Mouse (Mus musculus) thymus, postnatal 14 days (tissue): ENCODE data around the gene Rbak.
"Not testable (repeated sequence)": the region's sequence is repeated elsewhere in the genome, so short reads cannot be mapped to it uniquely, and the experiment has no call there.

Source experiments
- DNase-seq: peaks from one replicate; pipeline ENCODE4 v3.0.0; 2021

Gene Rbak

DNA sequence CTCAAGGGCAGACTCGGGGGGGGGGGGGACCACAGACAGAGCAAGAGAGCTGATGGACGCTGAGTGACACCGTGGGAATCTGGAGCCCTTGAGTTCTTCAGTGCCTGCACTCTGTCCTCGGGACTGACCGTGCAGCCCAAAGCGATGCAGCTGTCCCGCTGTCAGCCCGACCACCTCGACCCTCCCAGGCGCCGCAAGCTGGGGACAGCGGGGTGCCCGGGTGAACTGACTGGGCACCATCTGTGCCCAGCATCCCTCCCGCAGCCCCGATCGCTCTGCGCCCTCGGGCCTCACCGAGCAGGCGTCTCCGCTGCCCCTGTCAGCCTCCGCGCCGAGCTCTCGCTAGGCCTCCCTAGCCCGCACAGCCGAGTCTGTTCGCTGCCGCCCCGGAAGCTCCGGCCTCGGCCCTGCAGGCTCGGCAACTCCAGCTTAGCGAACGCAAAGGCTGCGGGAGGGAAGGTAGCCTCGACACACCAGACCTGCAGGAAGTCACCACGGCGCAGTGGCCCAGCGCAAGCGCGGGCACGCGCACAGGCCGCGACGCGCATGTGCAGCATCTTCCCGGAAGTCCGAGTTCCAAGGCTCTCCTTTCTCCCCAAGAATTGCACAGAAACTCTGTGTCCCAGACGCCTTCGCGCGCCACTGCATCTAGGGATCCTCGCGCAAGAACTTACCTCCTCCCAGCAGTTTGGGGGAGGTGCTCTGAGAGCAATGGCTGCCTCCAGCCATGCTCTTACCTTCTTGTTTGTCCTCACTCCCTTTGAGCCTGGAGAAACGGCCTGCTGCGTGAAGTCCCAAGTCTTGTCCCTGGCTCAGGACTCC is at the start of gene Rbak, which contains the start of gene Spdye4b:
Gene Rbak, minus strand, starts transcription at position 521 of the 822 bp plus-strand sequence.
Gene Spdye4b, plus strand, starts transcription at position 763 of the 822 bp plus-strand sequence.
- DNase-seq = peak; percentile 91

DNA sequence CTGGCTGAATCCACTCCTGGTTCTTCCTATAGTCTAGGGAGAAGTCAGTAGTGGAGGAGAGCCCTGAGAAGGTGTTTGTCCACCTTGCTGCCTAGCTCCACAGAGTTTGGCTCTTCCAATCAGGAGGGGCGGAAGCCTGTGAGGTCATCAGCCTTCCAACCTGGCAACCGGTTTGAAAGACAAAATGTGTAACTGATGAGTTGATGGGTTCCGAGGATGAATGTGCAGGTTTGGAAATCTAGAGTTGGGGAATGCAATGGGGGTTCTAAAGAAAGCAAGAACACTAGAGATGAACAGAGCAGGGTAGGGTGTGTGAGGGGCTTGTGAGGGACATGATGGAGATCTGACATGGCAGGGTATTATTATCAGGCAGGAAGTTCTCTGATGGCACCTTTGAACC is 46.2 kb upstream of the Rbak start, which contains the start of gene Spdye4a:
Gene Spdye4a, minus strand, starts transcription at position 101 of the 400 bp plus-strand sequence.
- no peak for DNase-seq

DNA sequence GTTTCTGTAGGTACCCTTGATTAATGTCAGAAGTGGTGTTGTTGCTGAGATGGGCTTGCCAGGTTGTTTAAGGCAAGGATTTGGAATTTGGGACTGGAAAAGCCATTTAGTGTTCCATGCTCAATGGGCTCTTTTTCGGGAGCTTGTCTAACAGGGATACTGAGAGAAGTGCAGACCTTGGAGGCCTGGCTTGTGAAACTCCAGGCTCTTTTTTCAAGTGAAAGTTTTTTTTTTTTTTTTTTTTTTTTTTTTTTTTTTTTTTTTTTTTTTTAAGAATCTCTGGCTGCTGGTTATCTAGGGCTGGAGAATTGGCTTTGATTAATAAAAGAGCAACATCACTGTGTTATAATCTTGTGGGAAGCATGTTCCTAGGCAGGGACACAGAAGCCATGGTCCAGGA is 41.7 kb upstream of the Rbak start:
- no peak for DNase-seq

DNA sequence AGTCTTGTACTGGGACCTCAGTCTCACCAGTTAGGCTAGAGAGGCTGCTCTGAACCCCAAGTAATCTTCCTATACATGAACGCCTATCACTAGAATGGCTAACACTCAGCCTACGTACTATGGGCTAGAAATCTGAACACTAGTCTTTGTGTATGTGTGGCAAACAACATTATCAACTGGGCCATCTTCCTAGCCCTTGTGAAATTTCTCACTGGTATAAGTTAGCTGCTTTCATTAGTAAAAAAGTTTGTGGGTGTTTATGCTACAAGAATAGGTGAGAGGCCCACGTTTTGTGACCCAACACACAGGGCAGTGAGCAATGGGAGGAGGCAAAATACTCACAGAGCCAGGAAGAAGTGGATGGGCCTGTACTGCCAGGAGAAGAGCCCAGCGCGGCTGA is 40.4 kb upstream of the Rbak start:
- DNase-seq = no peak

DNA sequence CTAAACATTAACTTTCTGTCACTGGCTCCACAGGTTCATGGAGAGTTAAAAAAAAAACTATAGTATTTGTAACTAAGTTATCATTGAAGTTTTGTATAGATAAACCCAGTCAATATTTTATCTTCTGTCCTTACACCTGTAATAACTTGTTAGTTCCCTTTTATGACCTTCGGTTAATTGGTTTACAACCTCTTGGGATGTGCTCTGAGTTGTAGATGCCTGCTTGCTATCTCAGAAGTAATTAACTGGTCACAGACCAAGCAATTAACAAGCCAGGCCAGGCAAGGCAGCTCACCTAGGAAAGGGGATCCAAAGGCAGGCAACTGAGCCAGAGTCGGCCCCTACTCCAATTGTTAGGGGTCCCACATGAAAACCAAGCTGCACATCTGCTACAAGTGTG is 33.3 kb upstream of the Rbak start:
- no peak for DNase-seq

DNA sequence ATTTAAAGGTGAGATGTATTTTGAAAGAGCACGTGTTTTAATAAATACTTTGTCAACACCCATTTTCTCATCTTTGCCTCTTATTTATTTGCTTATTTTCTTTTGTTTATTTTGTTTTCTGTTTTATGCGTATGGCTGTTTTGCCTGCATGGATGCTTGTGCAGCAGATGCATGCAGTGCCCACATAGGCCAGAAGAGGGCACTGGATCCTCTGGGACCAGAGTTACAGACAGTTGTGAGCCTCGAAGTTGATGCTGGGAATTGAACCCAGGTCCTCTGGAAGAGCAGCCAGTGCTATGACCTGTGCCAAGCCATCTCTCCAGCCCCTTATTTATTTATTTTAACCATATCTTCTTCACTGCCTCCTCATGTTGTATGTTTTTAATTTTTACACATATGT is 24.4 kb upstream of the Rbak start:
- DNase-seq = peak; percentile 12

DNA sequence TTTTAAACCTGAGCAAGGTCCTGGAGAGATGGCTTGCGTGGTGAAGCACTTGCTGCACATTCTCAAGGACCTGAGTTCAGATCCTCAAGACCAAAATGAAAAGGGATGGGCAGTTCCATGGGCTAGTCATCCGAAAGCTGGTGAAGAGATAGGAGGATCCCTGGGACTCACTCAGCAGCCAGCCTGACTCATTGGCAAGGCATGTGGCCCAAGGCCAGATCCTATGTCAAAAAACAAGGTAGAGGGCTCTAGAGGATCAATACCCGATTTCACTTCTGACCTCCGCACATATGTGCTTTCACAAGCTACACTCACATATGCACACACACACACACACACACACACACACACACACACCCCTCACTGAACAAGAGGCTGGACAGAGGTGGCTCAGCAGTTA is 15.9 kb upstream of the Rbak start:
- DNase-seq = no peak

DNA sequence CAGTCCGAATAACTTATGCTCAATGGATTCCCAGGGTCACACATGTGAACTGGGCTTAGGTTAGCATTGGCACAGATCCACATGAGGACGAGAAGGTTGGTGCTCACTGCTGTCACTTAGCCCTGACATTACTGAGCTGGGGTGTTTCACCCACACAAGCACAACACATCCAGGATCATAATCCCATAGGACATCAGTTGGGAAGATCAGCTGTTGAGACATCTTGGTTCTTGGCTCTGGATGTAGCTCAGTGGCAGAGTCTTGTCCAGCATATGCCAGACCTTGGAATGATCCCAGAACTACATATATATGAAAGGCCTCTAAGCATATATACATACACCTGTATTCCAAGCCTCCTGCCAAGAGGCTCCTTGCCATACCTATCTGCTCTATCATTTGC is 14.6 kb upstream of the Rbak start:
- DNase-seq = no peak

DNA sequence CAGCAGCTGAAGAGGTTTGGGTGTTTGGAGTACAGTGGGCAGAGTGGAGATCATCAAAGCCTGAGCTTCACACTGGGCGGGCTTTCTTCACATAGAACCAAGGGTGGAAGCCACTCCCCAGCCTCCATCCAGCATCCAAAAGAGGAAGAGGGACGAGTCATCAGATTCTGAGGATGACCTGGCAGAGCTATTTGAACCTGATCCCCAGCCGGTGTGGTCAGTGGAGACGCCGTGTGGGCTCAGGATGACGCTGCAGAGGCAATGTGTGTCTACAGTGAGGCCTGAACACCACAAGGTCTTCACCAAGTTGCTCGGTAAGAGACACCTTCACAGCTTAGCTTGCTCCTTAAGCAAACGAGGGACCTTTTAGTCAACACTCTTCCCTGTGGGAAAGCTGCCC is 14.2 kb upstream of the Rbak start:
- DNase-seq = not testable (repeated sequence)

DNA sequence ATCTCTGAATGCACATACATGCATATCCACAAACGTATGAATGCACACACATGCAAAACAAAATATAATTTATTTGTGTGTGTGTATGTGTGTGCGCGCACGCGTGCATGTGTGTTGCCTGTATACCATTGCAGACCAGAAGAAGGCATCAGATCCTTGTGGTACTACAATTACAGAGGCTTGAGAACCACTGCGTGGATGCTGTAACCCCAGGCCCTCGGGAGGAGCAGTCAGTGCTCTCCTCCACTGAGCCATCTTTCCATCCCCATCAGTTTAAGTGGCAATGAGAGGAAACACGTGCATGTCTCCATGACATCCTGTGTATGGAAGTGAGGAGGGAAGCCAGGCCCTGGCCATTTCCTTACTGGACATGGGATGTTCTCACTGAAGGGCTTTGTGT is 12.2 kb upstream of the Rbak start:
- DNase-seq = no peak

DNA sequence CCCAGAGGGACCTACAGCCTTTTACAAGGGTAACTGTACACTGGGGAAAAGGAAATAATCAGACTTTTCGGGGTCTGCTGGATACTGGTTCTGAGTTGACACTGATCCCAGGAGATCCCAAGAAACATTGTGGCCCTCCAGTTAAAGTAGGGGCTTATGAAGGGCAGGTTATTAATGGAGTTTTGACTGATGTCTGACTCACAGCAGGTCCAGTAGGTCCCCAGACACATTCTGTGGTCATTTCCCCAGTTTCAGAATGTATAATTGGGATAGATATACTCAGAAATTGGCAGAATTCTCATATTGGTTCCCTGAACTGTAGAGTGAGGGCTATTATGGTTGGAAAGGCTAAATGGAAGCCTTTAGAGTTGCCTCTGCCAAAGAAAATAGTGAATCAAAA is 7.4 kb upstream of the Rbak start:
- not testable (repeated sequence) for DNase-seq

DNA sequence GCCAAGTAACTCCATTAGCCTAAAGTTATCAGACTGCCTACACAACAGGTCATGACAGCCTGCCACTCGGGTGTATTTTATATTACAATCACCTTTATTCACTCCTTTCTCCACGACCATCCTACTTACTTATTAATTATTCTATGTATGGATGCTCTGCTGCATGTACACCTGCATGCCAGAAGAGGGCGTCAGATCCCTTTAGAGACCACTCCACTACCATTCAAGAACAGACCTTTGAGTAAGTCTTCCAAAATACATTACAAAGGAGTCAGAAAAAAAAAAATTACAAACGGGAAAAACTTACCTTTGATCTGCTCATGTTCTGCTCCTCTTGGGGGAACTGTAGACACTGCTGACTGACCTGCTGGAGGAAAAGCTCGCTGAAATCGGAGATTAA is 1.4 kb downstream of the Rbak start:
- DNase-seq = peak; percentile 12

DNA sequence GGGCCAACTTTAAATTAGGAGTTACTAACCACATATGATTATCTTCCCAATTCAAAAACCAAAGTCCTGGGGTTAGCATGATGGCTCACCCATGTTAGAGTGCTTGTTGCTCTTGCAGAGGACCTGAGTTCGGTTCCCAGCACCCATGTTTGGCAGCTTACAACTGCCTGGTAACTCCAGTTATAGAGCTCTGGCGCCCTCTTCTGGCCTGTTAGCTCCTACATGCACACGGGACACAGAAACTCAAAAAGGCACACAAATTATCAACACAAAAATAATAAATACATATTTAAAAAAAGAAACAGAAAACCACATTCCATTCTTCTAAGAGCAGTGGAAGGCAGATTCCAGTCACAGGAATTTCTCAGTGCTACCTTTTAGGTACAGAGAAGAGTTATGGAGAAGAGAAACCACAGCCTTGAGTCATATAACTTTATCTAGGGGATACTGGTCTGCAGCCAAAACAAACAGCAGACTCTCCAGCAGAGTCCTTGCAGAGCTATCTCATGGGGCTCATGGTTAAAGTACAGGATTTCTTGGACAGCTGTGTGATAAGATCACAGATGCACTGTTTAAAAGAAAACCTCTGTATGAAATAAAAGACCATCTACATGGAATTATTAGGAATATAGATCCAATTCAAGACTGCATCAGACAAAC is 2.9 kb downstream of the Rbak start:
- DNase-seq = no peak

DNA sequence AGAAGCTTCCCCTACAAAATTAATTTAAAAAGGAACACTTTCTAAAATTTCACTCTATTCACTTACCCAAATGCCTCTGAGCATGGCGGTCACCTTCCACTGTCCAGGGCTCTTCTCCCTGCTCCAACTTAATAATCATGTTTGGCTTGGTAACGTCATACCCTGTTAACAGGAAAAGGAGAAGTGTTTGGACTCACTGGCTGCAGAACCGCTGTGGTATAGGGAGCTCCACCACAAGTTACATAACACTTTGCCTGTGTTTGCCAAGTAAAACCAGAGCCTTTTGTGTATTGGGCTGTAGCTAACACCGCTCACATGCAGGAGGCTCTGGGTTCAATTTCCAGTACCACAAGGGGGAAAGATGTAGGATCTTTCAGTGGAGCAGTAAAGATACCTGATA is 4.6 kb downstream of the Rbak start:
- no peak for DNase-seq

DNA sequence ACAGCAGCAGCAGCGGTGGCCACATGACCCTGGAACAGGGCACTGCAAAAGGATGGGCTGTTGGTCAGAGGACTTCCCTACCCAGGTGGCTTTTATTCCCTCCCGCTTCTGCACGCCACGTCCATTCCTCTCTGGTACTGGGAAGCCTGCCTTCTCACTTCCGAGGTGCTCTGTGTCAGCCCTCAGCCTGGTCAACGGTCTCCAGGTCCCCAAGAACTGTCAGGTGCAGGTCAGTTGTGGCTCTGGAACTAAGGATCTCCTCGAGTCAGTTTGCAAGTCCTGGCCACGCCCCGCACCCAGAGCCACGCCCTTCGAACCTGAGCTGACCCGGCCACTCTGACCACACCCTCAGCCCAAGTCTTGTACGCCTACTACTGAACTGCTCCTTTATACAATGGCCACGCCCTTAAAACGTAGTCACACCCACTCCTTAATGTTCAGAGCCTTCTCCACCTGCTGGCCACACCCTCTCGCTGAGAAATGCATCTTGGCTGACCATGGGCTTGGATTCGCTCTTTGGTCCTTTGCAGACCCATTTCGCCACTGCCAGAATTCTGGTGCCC is 15.0 kb downstream of the Rbak start:
- no peak for DNase-seq

DNA sequence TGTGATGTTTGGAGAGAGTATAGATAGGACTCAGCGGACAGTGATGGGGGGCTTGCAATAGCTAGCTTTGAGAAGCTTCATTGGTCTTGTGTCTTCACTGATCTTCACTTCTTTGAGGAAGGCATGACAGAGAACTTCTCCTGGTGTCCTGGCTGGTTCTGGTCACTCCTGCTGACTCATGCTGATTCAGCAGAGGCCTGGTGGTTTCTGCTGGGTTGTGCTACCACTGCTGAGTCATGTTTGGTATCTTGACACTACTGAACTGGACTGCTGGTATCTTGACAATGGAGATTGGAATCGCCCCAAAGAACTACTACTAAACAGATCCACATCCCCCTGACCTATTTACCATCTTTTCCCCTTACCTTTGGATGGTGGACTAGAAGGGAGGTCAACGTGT is 25.0 kb downstream of the Rbak start:
- no peak for DNase-seq

DNA sequence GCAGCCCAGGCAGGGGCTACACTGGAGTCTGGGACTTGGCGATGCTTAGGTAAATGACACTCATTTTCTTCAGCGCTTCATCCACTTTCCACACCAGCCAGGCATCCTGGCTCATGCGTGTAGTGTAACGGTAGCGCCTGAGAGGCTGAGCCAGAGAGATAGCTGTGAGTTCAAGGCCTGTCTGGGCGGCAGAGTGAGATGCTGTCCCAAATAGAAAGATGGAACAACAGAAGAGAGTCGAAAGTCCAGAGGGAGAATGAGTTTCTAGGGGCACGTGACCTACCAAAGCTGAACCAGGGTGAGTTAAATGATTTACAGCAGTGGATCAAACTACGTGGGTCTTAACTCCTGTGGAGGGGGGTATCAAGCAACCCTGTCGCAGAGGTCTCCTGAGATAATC is 26.8 kb downstream of the Rbak start:
- no peak for DNase-seq

DNA sequence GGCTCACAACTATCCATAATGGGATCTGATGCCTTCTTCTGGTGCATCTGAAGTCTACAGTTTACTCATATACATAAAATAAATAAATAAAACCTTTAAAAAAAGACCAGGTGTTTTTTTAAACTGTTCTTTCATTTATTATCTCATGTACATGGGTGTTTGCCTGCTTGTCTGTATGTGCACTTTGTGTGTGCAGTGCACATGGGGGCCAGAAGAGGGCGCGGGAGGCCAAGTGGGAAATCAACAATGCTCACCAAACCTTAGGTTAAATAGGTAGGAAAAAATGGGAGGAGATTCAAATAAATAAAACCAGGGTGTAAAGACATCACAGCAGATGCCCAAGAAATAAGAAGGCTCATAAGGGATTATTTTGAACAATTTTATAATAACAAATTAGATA is 30.5 kb downstream of the Rbak start:
- DNase-seq = no peak

DNA sequence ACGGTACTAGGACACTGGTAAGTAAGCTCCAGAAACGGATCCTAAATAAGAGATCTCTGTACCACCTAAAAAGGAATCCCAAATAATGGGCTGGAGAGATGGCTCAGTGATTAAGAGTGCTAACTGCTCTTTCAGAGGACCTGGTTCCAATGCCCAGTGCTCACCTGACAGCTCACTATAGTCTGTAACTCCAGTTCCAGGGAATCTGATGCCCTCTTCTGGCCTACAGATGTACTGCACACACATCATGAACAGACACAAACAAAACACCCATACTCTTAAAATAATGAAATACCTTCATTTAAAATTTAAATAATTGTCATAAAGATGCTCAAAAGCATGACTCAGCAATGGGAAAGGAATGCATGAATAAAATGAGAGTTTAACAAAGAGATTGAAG is 31.0 kb downstream of the Rbak start:
- no peak for DNase-seq

DNA sequence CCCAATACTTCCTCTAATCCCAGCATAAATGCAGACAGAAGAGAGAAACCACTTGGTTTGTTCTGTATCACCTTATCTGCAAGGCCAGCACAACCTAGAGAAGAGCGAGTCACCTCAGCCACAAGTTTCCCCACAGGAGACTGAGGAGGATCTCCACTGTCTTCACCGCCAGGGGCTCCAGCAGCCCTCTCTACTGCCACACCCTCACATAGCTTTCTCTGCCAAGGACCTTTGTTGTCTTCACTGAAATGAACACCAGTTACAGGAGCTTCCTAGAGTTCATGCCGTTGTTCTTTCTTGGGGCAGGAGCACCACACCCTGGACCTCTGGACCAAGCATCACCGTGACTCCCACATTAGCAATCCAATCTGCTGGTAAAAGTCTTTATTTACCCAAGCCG is 31.9 kb downstream of the Rbak start:
- DNase-seq = no peak

DNA sequence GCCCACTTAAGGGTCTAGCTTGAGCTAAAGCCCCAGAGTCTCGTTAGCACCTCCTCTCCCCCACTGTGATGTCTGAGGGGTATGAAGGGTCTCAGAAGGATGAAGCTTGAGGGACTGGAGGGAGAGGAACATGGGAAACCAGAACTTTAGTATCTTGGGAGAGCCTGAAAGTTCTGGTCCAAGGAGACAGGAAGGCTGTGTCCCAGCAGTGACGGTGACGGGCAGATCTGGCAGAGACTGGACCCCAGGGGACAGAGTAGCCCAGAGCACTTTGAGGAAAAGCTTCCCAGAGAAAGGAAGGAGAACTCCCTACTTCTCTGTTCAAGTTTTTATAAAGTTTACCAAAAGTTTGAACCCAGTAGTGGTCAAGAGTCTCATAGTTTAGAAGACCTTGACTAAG is 33.1 kb downstream of the Rbak start, which contains the start of gene Olfr718-ps1:
Gene Olfr718-ps1, minus strand, starts transcription at position 101 of the 400 bp plus-strand sequence.
- no peak for DNase-seq

DNA sequence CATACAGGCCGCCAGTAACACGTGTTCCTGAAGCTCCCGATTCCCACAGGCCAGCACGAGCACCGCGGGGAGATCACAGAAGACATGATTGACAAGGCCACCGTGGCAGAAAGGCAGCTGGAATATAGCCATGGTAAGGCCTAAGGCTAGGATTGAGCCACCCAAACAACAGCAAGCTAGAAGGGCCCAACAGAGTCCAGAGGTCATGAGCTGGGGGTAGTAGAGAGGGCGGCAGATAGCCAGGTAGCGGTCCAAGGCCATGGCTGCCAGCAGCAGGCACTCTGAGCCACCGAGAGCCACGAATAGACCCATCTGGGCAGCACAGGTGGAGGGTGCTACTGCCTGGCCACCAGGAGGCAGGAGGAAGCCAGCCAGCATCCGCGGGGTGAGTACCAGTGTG is 43.0 kb downstream of the Rbak start:
- no peak for DNase-seq

DNA sequence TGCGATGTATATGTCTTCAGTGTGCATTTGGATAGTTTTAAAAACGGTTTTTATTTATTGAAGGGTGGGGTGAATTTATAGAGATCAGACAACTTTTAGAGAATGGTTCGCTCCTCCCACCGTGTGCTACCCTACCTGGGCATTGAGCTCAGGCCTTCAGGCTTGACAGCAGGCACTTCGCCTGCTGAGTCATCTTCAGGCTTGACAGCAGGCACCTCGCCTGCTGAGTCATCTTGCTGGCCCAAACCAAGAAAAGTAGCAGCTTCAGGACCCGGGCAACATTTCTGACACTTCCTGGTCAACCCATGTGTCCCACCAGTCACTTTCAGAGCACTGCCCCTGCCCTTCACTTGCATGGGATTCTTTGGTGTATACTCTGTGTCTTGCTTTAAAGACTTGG is 45.5 kb downstream of the Rbak start:
- DNase-seq = no peak
